In genomic region chr5:19747631-19748030, GRCm38 (mm10) we compare ENCODE assay signal across 20 mouse cellular contexts.
DNase-seq lines count a peak whose midpoint lies in the region; ATAC-seq and TF ChIP-seq lines count a peak whose summit lies in the region.
"Had no signal": no experiment of that assay in that cellular context is flagged by ENCODE, and none has a peak within 500 bp of the region (broad histone marks: within the 10 kb centered on the region; RNA-seq: fewer than 3 reads in every experiment).

No protein-coding gene starts in this region.

- H3K27ac ChIP-seq in hindbrain, embryonic 10.5 days = no peak overlapping the region
- H3K27ac ChIP-seq in hindbrain, embryonic 12.5 days = no peak overlapping the region
- no peak overlapping the region for H3K27ac ChIP-seq in forebrain, embryonic 12.5 days
- peak overlapping the region; percentile 76 for H3K27ac ChIP-seq in midbrain, embryonic 10.5 days (replicated peaks)
- no peak overlapping the region for H3K27ac ChIP-seq in midbrain, postnatal 0 days (ENCODE audit: low read depth, low read length)
- H3K27ac ChIP-seq: embryonic facial prominence, embryonic 13.5 days; heart, embryonic 15.5 days; intestine, embryonic 15.5 days; limb, embryonic 15.5 days; liver, embryonic 15.5 days had no signal

- no peak overlapping the region for H3K4me3 ChIP-seq in hindbrain, embryonic 10.5 days
- H3K4me3 ChIP-seq in hindbrain, embryonic 12.5 days = no peak overlapping the region
- no peak overlapping the region for H3K4me3 ChIP-seq in forebrain, embryonic 12.5 days (replicated peaks)
- no peak overlapping the region for H3K4me3 ChIP-seq in midbrain, embryonic 10.5 days
- H3K4me3 ChIP-seq in midbrain, postnatal 0 days (ENCODE audit: low read depth, low read length) = no peak overlapping the region
- H3K4me3 ChIP-seq: embryonic facial prominence, embryonic 13.5 days; heart, embryonic 15.5 days; intestine, embryonic 15.5 days; limb, embryonic 15.5 days; liver, embryonic 15.5 days had no signal

- no peak for ATAC-seq in hindbrain, embryonic 12.5 days (ENCODE audit: low FRiP score)
- ATAC-seq in forebrain, embryonic 12.5 days (ENCODE audit: low FRiP score) = peak; percentile 28; the same call in 1 of the 2 replicates
- no peak for ATAC-seq in midbrain, postnatal 0 days (ENCODE audit: low FRiP score)
- ATAC-seq: intestine, embryonic 15.5 days; lung, postnatal 0 days had no signal

- no peak overlapping the region for H3K9ac ChIP-seq in hindbrain, embryonic 12.5 days
- no peak overlapping the region for H3K9ac ChIP-seq in forebrain, embryonic 12.5 days
- H3K9ac ChIP-seq in midbrain, postnatal 0 days (replicated peaks; ENCODE audit: low read length, poor library complexity, severe bottlenecking) = no peak overlapping the region
- H3K9ac ChIP-seq: embryonic facial prominence, embryonic 13.5 days; heart, embryonic 15.5 days; intestine, embryonic 15.5 days; limb, embryonic 15.5 days; liver, embryonic 15.5 days had no signal

- no peaks in the 10 kb centered on the region for H3K27me3 ChIP-seq in hindbrain, embryonic 10.5 days (ENCODE audit: insufficient read depth, poor library complexity, severe bottlenecking)
- no peaks in the 10 kb centered on the region for H3K27me3 ChIP-seq in hindbrain, embryonic 12.5 days
- no peaks in the 10 kb centered on the region for H3K27me3 ChIP-seq in forebrain, embryonic 12.5 days
- no peaks in the 10 kb centered on the region for H3K27me3 ChIP-seq in midbrain, embryonic 10.5 days (ENCODE audit: low read depth, poor library complexity, severe bottlenecking)
- no peaks in the 10 kb centered on the region for H3K27me3 ChIP-seq in midbrain, postnatal 0 days (ENCODE audit: insufficient read depth, low read length)
- H3K27me3 ChIP-seq: CH12.LX; embryonic facial prominence, embryonic 13.5 days; heart, embryonic 15.5 days; intestine, embryonic 15.5 days; limb, embryonic 15.5 days; liver, embryonic 15.5 days had no signal

- H3K36me3 ChIP-seq in hindbrain, embryonic 10.5 days = no peaks in the 10 kb centered on the region
- H3K36me3 ChIP-seq in hindbrain, embryonic 12.5 days = no peaks in the 10 kb centered on the region
- no peaks in the 10 kb centered on the region for H3K36me3 ChIP-seq in forebrain, embryonic 12.5 days (replicated peaks)
- H3K36me3 ChIP-seq in midbrain, embryonic 10.5 days = no peaks in the 10 kb centered on the region
- no peaks in the 10 kb centered on the region for H3K36me3 ChIP-seq in midbrain, postnatal 0 days (ENCODE audit: insufficient read depth, low read length)
- H3K36me3 ChIP-seq: embryonic facial prominence, embryonic 13.5 days; heart, embryonic 15.5 days; intestine, embryonic 15.5 days; limb, embryonic 15.5 days; liver, embryonic 15.5 days had no signal

- no peak overlapping the region; the same call in 1 of the 2 replicates for H3K4me2 ChIP-seq in hindbrain, embryonic 12.5 days (replicated peaks)
- 0 out of 2 replicates have a peak overlapping the region, but pooled peaks have one; percentile 44 for H3K4me2 ChIP-seq in forebrain, embryonic 12.5 days
- peak overlapping the region; percentile 49; the same call in 1 of the 2 replicates for H3K4me2 ChIP-seq in midbrain, postnatal 0 days (ENCODE audit: low read depth, low read length, poor library complexity, severe bottlenecking)
- H3K4me2 ChIP-seq: embryonic facial prominence, embryonic 13.5 days; heart, embryonic 15.5 days; intestine, embryonic 15.5 days; limb, embryonic 15.5 days; liver, embryonic 15.5 days had no signal

- H3K4me1 ChIP-seq in hindbrain, embryonic 10.5 days (replicated peaks) = peaks cover 21% of the 10 kb centered on the region
- H3K4me1 ChIP-seq in hindbrain, embryonic 12.5 days = no peaks in the 10 kb centered on the region
- H3K4me1 ChIP-seq in forebrain, embryonic 12.5 days = peaks cover 18% of the 10 kb centered on the region
- H3K4me1 ChIP-seq in midbrain, embryonic 10.5 days = peaks cover 33% of the 10 kb centered on the region
- H3K4me1 ChIP-seq in midbrain, postnatal 0 days (ENCODE audit: insufficient read depth, low read length) = no peaks in the 10 kb centered on the region
- H3K4me1 ChIP-seq: heart, embryonic 15.5 days; intestine, embryonic 15.5 days; limb, embryonic 15.5 days; liver, embryonic 15.5 days had no signal

- H3K9me3 ChIP-seq in hindbrain, embryonic 10.5 days = no peaks in the 10 kb centered on the region
- no peaks in the 10 kb centered on the region for H3K9me3 ChIP-seq in hindbrain, embryonic 12.5 days (replicated peaks)
- no peaks in the 10 kb centered on the region for H3K9me3 ChIP-seq in forebrain, embryonic 12.5 days
- H3K9me3 ChIP-seq in midbrain, embryonic 10.5 days (replicated peaks) = no peaks in the 10 kb centered on the region
- H3K9me3 ChIP-seq in midbrain, postnatal 0 days (ENCODE audit: low read length) = no peaks in the 10 kb centered on the region
- H3K9me3 ChIP-seq: embryonic facial prominence, embryonic 13.5 days; heart, embryonic 15.5 days; intestine, embryonic 15.5 days; limb, embryonic 15.5 days; liver, embryonic 15.5 days had no signal

- peak; percentile 5 for DNase-seq in hindbrain, embryonic 10.5 days (ENCODE audit: low spot score)
- DNase-seq in midbrain, embryonic 10.5 days (ENCODE audit: low spot score) = peak; percentile 18
- DNase-seq in midbrain, postnatal 0 days (ENCODE audit: low spot score) = no peak
- DNase-seq in adrenal gland, adult 8-10 months = no peak
- DNase-seq in thymus, postnatal 25 days = no peak
- DNase-seq: adrenal gland, postnatal 36 days; cerebellum, adult 11-12 months; gastrocnemius, postnatal 25 days; kidney, adult 9 months; kidney, postnatal 25 days; right cerebral cortex, postnatal 14 days had no signal

- no peak for TF ChIP-seq CTCF in midbrain, postnatal 0 days (IDR thresholded peaks at IDR 0.05)

- WGBS in hindbrain, embryonic 10.5 days = 63% methylated on average over 3 of the region's 3 CpGs
- 61% methylated on average over 3 of the region's 3 CpGs for WGBS in hindbrain, embryonic 12.5 days
- WGBS in forebrain, embryonic 12.5 days = 29% methylated on average over 3 of the region's 3 CpGs
- WGBS in midbrain, embryonic 10.5 days = 51% methylated on average over 3 of the region's 3 CpGs
- WGBS in midbrain, postnatal 0 days = 43% methylated on average over 3 of the region's 3 CpGs

Comparison
In these comparisons a context has a peak if more than half of its experiments do, and no peak if none do; other contexts are left out.
1. DNase-seq: peak in hindbrain, embryonic 10.5 days (single experiment) and midbrain, embryonic 10.5 days (single experiment); none in midbrain, postnatal 0 days (single experiment), adrenal gland, adult 8-10 months (single experiment) and thymus, postnatal 25 days (single experiment).